Mouse (Mus musculus): ENCODE measurements around the gene Arhgdig. TPM values are rescaled to one million over a fixed set of nuclear protein-coding genes. Genes with fewer than 3 reads are reported as not detected.

Gene Arhgdig
- total RNA-seq (2012; rRNA removed) = 75.7 and 76.3 TPM in 2 replicates
- polyA plus RNA-seq (2012; ENCODE audit: insufficient read depth in 1 of 2, insufficient read length in 2 of 2, low read depth in 1 of 2, low replicate concordance in 2 of 2, missing spikeins in 1 of 2) = 10 to 100 TPM in 1 of 2 experiments, not detected in 1; 97.0 TPM

- Histone ChIP-seq H3K27ac (ENCODE audit: control insufficient read depth, low read depth, low read length) (no peak within 1 kb of the TSS), H3K27me3 (ENCODE audit: control insufficient read depth in 1 of 2, insufficient read depth in 2 of 2, low read length in 2 of 2) (no peaks in the 10 kb centered on the region), H3K36me3 (ENCODE audit: control insufficient read depth in 1 of 2, insufficient read depth in 2 of 2, low read length in 2 of 2) (no peaks in the 10 kb centered on the region), H3K9me3 (replicated peaks; ENCODE audit: insufficient read depth, low read length) (no peaks in the 10 kb centered on the region), H3K79me2 (ENCODE audit: control insufficient read depth, insufficient read depth, low read length, poor library complexity) (no peaks in the 10 kb centered on the region), H3K4me1 (ENCODE audit: control insufficient read depth in 1 of 2, insufficient read depth in 2 of 2, low read length in 2 of 2) (no peaks in the 10 kb centered on the region), H3K4me3 (ENCODE audit: control insufficient read depth in 1 of 2, insufficient read depth in 1 of 2, low read depth in 2 of 2, low read length in 2 of 2) (no peak within 1 kb of the TSS), H3K9ac (ENCODE audit: control insufficient read depth, low read depth, low read length, poor library complexity, severe bottlenecking) (no peak within 1 kb of the TSS)
- DNase-seq (ENCODE audit: low read depth, low spot score) = no peak
- TF ChIP-seq ETS1 (IDR thresholded peaks at IDR 0.05; ENCODE audit: low read depth, low read length) = no peak
- no peak for TF ChIP-seq USF1 (IDR thresholded peaks at IDR 0.05; ENCODE audit: low read depth, low read length)
- TF ChIP-seq UBTF (IDR thresholded peaks at IDR 0.05; ENCODE audit: borderline replicate concordance, insufficient read depth, low read depth, low read length) = no peak
- TF ChIP-seq CHD2 (IDR thresholded peaks at IDR 0.05; ENCODE audit: low read length) = no peak
- no peak for TF ChIP-seq E2F4 (IDR thresholded peaks at IDR 0.05; ENCODE audit: borderline replicate concordance, low read depth, low read length)
- no peak for TF ChIP-seq GABPA (IDR thresholded peaks at IDR 0.05; ENCODE audit: low read depth, low read length)
- TF ChIP-seq CTCF (IDR thresholded peaks at IDR 0.05 in 2 of 3, conservative IDR thresholded peaks at IDR 0.05 in 1 of 3; ENCODE audit: control insufficient read depth in 1 of 3, insufficient read depth in 1 of 3, low read depth in 2 of 3, low read length in 3 of 3, poor library complexity in 1 of 3, severe bottlenecking in 1 of 3) = no peak
- no peak for TF ChIP-seq MAX (IDR thresholded peaks at IDR 0.05; ENCODE audit: low read length)
- TF ChIP-seq SMC3 (IDR thresholded peaks at IDR 0.05; ENCODE audit: low read depth, low read length) = no peak
- no peak for TF ChIP-seq TAL1 (IDR thresholded peaks at IDR 0.05; ENCODE audit: low read length)
- TF ChIP-seq CHD1 (IDR thresholded peaks at IDR 0.05; ENCODE audit: low read depth, low read length) = no peak
- no peak for TF ChIP-seq SIN3A (IDR thresholded peaks at IDR 0.05; ENCODE audit: low read length)
Measured at GRCm38 (mm10) chr17:26207686-26208085, at the start of gene Arhgdig. Gene Arhgdig, minus strand, starts transcription at chr17:26207786.

GRCm38 (mm10) chr17:26255313-26255712 is 47.7 kb upstream of the Arhgdig start:
- Histone ChIP-seq H3K4me3 (ENCODE audit: control insufficient read depth in 1 of 2, insufficient read depth in 1 of 2, low read depth in 2 of 2, low read length in 2 of 2) (no peak overlapping the region), H3K27ac (ENCODE audit: control insufficient read depth, low read depth, low read length) (no peak overlapping the region), H3K9ac (ENCODE audit: control insufficient read depth, low read depth, low read length, poor library complexity, severe bottlenecking) (no peak overlapping the region), H3K4me1 (ENCODE audit: control insufficient read depth in 1 of 2, insufficient read depth in 2 of 2, low read length in 2 of 2) (peaks cover 7% of the 10 kb centered on the region in 2 experiments; a peak in 2 of 4 replicates), H3K27me3 (ENCODE audit: control insufficient read depth in 1 of 2, insufficient read depth in 2 of 2, low read length in 2 of 2) (no peaks in the 10 kb centered on the region), H3K9me3 (replicated peaks; ENCODE audit: insufficient read depth, low read length) (no peaks in the 10 kb centered on the region), H3K36me3 (ENCODE audit: control insufficient read depth in 1 of 2, insufficient read depth in 2 of 2, low read length in 2 of 2) (peaks cover 38 to 43% of the 10 kb centered on the region in 2 experiments), H3K79me2 (ENCODE audit: control insufficient read depth, insufficient read depth, low read length, poor library complexity) (peaks cover 49% of the 10 kb centered on the region)
- no peak for DNase-seq (ENCODE audit: low read depth, low spot score)
- TF ChIP-seq ZC3H11A (IDR thresholded peaks at IDR 0.05; ENCODE audit: low read depth, low read length) (no peak), MAFK (IDR thresholded peaks at IDR 0.05; ENCODE audit: borderline replicate concordance, low read depth, low read length) (no peak), KAT2A (conservative IDR thresholded peaks at IDR 0.05; ENCODE audit: low read depth, low read length) (no peak), MAX (IDR thresholded peaks at IDR 0.05; ENCODE audit: low read length) (no peak), SIN3A (IDR thresholded peaks at IDR 0.05; ENCODE audit: low read length) (no peak), USF1 (IDR thresholded peaks at IDR 0.05; ENCODE audit: low read depth, low read length) (no peak), TBP (IDR thresholded peaks at IDR 0.05; ENCODE audit: low read depth, low read length) (no peak), CTCF (IDR thresholded peaks at IDR 0.05 in 2 of 3, conservative IDR thresholded peaks at IDR 0.05 in 1 of 3; ENCODE audit: control insufficient read depth in 1 of 3, insufficient read depth in 1 of 3, low read depth in 2 of 3, low read length in 3 of 3, poor library complexity in 1 of 3, severe bottlenecking in 1 of 3) (no peak), MAZ (IDR thresholded peaks at IDR 0.05; ENCODE audit: low read depth, low read length) (no peak), MYB (IDR thresholded peaks at IDR 0.05; ENCODE audit: low read depth, low read length) (no peak), ZMIZ1 (IDR thresholded peaks at IDR 0.05; ENCODE audit: low read depth, low read length) (no peak), MXI1 (IDR thresholded peaks at IDR 0.05; ENCODE audit: low read depth, low read length) (no peak), EP300 (IDR thresholded peaks at IDR 0.05; ENCODE audit: low read depth in 1 of 2, low read length in 2 of 2) (no peak), TCF12 (IDR thresholded peaks at IDR 0.05; ENCODE audit: low read depth, low read length) (no peak), POLR2AphosphoS5 (IDR thresholded peaks at IDR 0.05; ENCODE audit: borderline replicate concordance, low read depth, low read length) (no peak)
